Mouse (Mus musculus) CH12.LX (cell line): ENCODE measurements around the gene Gsta3. TPM values are rescaled to one million over a fixed set of nuclear protein-coding genes. Genes with fewer than 3 reads are reported as not detected.

Experiments
- DNase-seq: peaks from one replicate; pipeline ENCODE4 v3.0.0-alpha.2; 2013; ENCODE audit errors: extremely low read depth
- H3K27ac ChIP-seq: 2 replicates; pipeline ENCODE4 v1.5.1; 2012; ENCODE audit warnings: low read depth, mild to moderate bottlenecking, control low read depth, moderate library complexity; ENCODE audit not compliant: insufficient read depth
- H3K27me3 ChIP-seq: replicated peaks from 2 replicates; pipeline ENCODE3; 2012; ENCODE audit warnings: inconsistent platforms
- H3K36me3 ChIP-seq, 2 experiments: replicated peaks in 1 of 2; 2 replicates each; pipeline versions ENCODE3 to v1.6.1; 2012; ENCODE audit warnings: inconsistent platforms in 1 of 2, low read length in 1 of 2, mild to moderate bottlenecking in 1 of 2, mixed read lengths in 1 of 2, moderate library complexity in 1 of 2; ENCODE audit not compliant: control insufficient read depth in 1 of 2, insufficient read depth in 1 of 2
- H3K4me1 ChIP-seq, 2 experiments: 2 replicates each; pipeline ENCODE4 v1.6.1; 2012; ENCODE audit warnings: inconsistent platforms in 1 of 2, moderate library complexity in 1 of 2; ENCODE audit not compliant: insufficient read depth in 2 of 2, control insufficient read depth in 1 of 2
- H3K4me2 ChIP-seq: 2 replicates; pipeline ENCODE4 v1.6.1; 2012; ENCODE audit warnings: low read depth, mild to moderate bottlenecking, control low read depth; ENCODE audit not compliant: poor library complexity, insufficient read depth, severe bottlenecking
- H3K4me3 ChIP-seq, 3 experiments: fragments of 150-350 bp in 1 of 3; sonication (generic) in 1 of 3; replicated peaks in 1 of 3; 2 replicates each; pipeline versions ENCODE3 to v1.5.1; 2011 to 2012; ENCODE audit warnings: low read depth in 2 of 3, low read length in 2 of 3, mild to moderate bottlenecking in 2 of 3, moderate library complexity in 2 of 3, control low read depth in 1 of 3, improper control_type of control experiment in 1 of 3, inconsistent platforms in 1 of 3, mixed read lengths in 1 of 3; ENCODE audit not compliant: poor library complexity in 1 of 3
- H3K79me2 ChIP-seq: replicated peaks from 2 replicates; pipeline ENCODE4 v1.6.1; 2012; ENCODE audit warnings: mild to moderate bottlenecking, moderate library complexity; ENCODE audit not compliant: control insufficient read depth, poor library complexity, insufficient read depth, severe bottlenecking; ENCODE audit errors: extremely low read depth
- H3K9ac ChIP-seq: 2 replicates; pipeline ENCODE4 v1.6.1; 2012; ENCODE audit warnings: low read depth, mild to moderate bottlenecking, control low read depth, moderate library complexity; ENCODE audit not compliant: insufficient read depth
- H3K9me3 ChIP-seq: replicated peaks from 2 replicates; pipeline ENCODE3; 2012; ENCODE audit warnings: low read length, inconsistent platforms, mixed read lengths
- IRF4 ChIP-seq: IDR thresholded peaks from 2 replicates; pipeline ENCODE4 v1.6.1; 2014; ENCODE audit warnings: low read depth, mild to moderate bottlenecking, inconsistent platforms, low read length, improper control_type of control experiment
- KAT2A ChIP-seq: IDR thresholded peaks from 2 replicates; pipeline ENCODE4 v1.6.1; 2012; ENCODE audit warnings: low read length, improper control_type of control experiment, inconsistent platforms; ENCODE audit not compliant: insufficient replicate concordance
- MAFK ChIP-seq: IDR thresholded peaks from 2 replicates; pipeline ENCODE4 v1.6.1; 2011; ENCODE audit warnings: low read length, improper control_type of control experiment; ENCODE audit not compliant: insufficient replicate concordance
- MAX ChIP-seq: IDR thresholded peaks from 2 replicates; pipeline ENCODE4 v1.6.1; 2011; ENCODE audit warnings: low read length, improper control_type of control experiment
- NRF1 ChIP-seq: IDR thresholded peaks from 2 replicates; pipeline ENCODE4 v1.6.1; 2014; ENCODE audit warnings: low read depth, mild to moderate bottlenecking, inconsistent platforms, low read length, improper control_type of control experiment, moderate library complexity
- POLR2AphosphoS2 ChIP-seq: IDR thresholded peaks from 2 replicates; pipeline ENCODE4 v1.6.1; 2011; ENCODE audit warnings: low read depth, low read length, improper control_type of control experiment
- RAD21 ChIP-seq: IDR thresholded peaks from 2 replicates; pipeline ENCODE4 v1.6.1; 2011; ENCODE audit warnings: low read depth, mild to moderate bottlenecking, low read length, improper control_type of control experiment, moderate library complexity
- UBTF ChIP-seq: IDR thresholded peaks from 2 replicates; pipeline ENCODE4 v1.6.1; 2012; ENCODE audit warnings: low read depth, mild to moderate bottlenecking, inconsistent platforms, low read length, improper control_type of control experiment, moderate library complexity
- ZC3H11A ChIP-seq: IDR thresholded peaks from 2 replicates; pipeline ENCODE4 v1.6.1; 2012; ENCODE audit warnings: low read depth, mild to moderate bottlenecking, inconsistent platforms, low read length, improper control_type of control experiment
- ZMIZ1 ChIP-seq: IDR thresholded peaks from 2 replicates; pipeline ENCODE4 v1.6.1; 2012; ENCODE audit warnings: low read depth, mild to moderate bottlenecking, inconsistent platforms, low read length, improper control_type of control experiment
- dilution Hi-C: fragments of 300-500 bp; cut with MboI; formaldehyde crosslinking; loops from 2 replicates; pipeline ENCODE4 v1.14.3; 2020; ENCODE audit warnings: low sequenced_read_pairs; ENCODE audit not compliant: extremely low pct_unique_long_range_greater_than_20kb, extremely low pct_ligation_motif_present
- in situ Hi-C: fragments of 300-500 bp; cut with MboI; formaldehyde crosslinking; loops from 3 replicates; pipeline ENCODE4 v1.14.3; 2019; ENCODE audit warnings: low sequenced_read_pairs, low pct_ligation_motif_present, low pct_unique_long_range_greater_than_20kb, mixed read lengths
- polyA plus RNA-seq: library from polyadenylated mRNA; unstranded; fragments of >175 nt; gene quantifications from 2 replicates; pipeline ENCODE4 v1.2.1, GENCODE M21; 2012; ENCODE audit warnings: low read depth; ENCODE audit not compliant: insufficient read length
- total RNA-seq, 2 experiments: library from RNA; depleted of rRNA; stranded (reverse); fragments of 300-350 nt in 1 of 2; fragments of >200 nt in 1 of 2; gene quantifications; 2 replicates each; pipeline ENCODE4 v1.2.3; 2012 to 2014

Gsta3 gene
- total and polyA plus RNA-seq, 3 experiments, result not detected

GRCm38 (mm10) chr1:21230376-21230775 is 10.0 kb upstream of the Gsta3 start:
- H3K27me3 ChIP-seq, result no peaks in the 10 kb centered on the region
- no peak overlapping the region for H3K27ac ChIP-seq
- in situ Hi-C loops, result no loop called here
- H3K9me3 ChIP-seq, result no peaks in the 10 kb centered on the region
- dilution Hi-C loops, result no loop called here
- no peak for TF ChIP-seq ZC3H11A
- no peak for TF ChIP-seq MAX
- TF ChIP-seq UBTF, result no peak
- no peak overlapping the region for H3K4me2 ChIP-seq
- no peaks in the 10 kb centered on the region for H3K4me1 ChIP-seq
- H3K9ac ChIP-seq, result no peak overlapping the region
- DNase-seq, result no peak
- H3K79me2 ChIP-seq, result no peaks in the 10 kb centered on the region
- H3K4me3 ChIP-seq, result no peak overlapping the region
- H3K36me3 ChIP-seq, result no peaks in the 10 kb centered on the region

- H3K4me2 ChIP-seq, result no peak overlapping the region
- no peaks in the 10 kb centered on the region for H3K4me1 ChIP-seq
- no peak overlapping the region for H3K27ac ChIP-seq
- no peaks in the 10 kb centered on the region for H3K36me3 ChIP-seq
- H3K4me3 ChIP-seq, result no peak overlapping the region
- H3K27me3 ChIP-seq, result no peaks in the 10 kb centered on the region
- no peak for DNase-seq
- no peak overlapping the region for H3K9ac ChIP-seq
- TF ChIP-seq RAD21 (no peak), ZMIZ1 (no peak), MAFK (no peak), POLR2AphosphoS2 (no peak), KAT2A (no peak), IRF4 (no peak)
- H3K79me2 ChIP-seq, result no peaks in the 10 kb centered on the region
- dilution Hi-C loops, result no loop called here
- no peaks in the 10 kb centered on the region for H3K9me3 ChIP-seq
- in situ Hi-C loops, result no loop called here
Measured at GRCm38 (mm10) chr1:21231744-21232464, 8.5 kb upstream of the Gsta3 start.

DNA sequence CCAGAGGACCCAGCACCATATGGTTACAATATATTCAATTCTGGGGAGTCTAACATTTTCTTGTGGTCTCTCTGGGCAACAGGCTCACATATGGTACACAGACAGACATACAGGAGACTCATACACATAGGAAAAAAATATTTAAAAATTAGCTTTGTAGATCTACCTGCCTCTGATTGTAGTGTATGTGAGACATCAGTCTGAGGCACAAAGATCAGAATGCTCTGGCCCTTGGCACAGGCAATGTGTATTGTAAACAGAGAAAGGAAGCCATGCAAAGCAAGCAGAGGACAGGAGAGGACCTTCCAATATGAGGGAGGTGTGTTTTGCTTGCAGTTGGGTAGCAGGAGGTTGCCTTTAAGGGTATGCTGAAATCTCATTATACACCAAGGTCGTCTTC is 7.9 kb upstream of the Gsta3 start:
- dilution Hi-C loops, result no loop called here
- H3K9ac ChIP-seq, result no peak overlapping the region
- TF ChIP-seq NRF1, result no peak
- TF ChIP-seq, all 38 proteins: peak for 0

More for the DNA sequence above, 7.9 kb upstream of the Gsta3 start:
- H3K4me1 ChIP-seq, result no peaks in the 10 kb centered on the region
- no peak overlapping the region for H3K27ac ChIP-seq
- H3K36me3 ChIP-seq, result no peaks in the 10 kb centered on the region
- H3K4me3 ChIP-seq, result no peak overlapping the region
- DNase-seq, result no peak
- H3K27me3 ChIP-seq, result no peaks in the 10 kb centered on the region
- H3K4me2 ChIP-seq, result no peak overlapping the region
- no peaks in the 10 kb centered on the region for H3K9me3 ChIP-seq
- no peaks in the 10 kb centered on the region for H3K79me2 ChIP-seq
- in situ Hi-C loops, result no loop called here
